Mouse (Mus musculus) thymus, adult 2 months (tissue): ENCODE results near the gene Crip1. TPM values are rescaled to one million over a fixed set of nuclear protein-coding genes. Genes with fewer than 3 reads are reported as not detected.

Experiments used
- DNase-seq: peaks from one replicate; pipeline ENCODE4 v3.0.0; 2021
- H3K27ac ChIP-seq: fragments of 200-500 bp; 2 replicates; pipeline ENCODE4 v1.5.1; 2012; ENCODE audit warnings: low read length, control low read depth; ENCODE audit not compliant: control insufficient read depth, insufficient read depth
- H3K27me3 ChIP-seq: fragments of 200-500 bp; 2 replicates; pipeline ENCODE4 v1.6.1; 2012; ENCODE audit warnings: mild to moderate bottlenecking, low read length, moderate library complexity, mixed read lengths; ENCODE audit not compliant: control insufficient read depth, insufficient read depth
- H3K36me3 ChIP-seq: fragments of 200-500 bp; 2 replicates; pipeline ENCODE4 v1.6.1; 2012; ENCODE audit warnings: mild to moderate bottlenecking, low read length, moderate library complexity; ENCODE audit not compliant: control insufficient read depth, insufficient read depth
- H3K4me1 ChIP-seq: fragments of 200-500 bp; replicated peaks from 2 replicates; pipeline ENCODE4 v1.6.1; 2012; ENCODE audit warnings: low read length; ENCODE audit not compliant: control insufficient read depth, insufficient read depth
- H3K4me3 ChIP-seq: fragments of 200-500 bp; 2 replicates; pipeline ENCODE4 v1.5.1; 2012; ENCODE audit warnings: mild to moderate bottlenecking, low read length, control low read depth, moderate library complexity; ENCODE audit not compliant: control insufficient read depth, insufficient read depth
- CTCF ChIP-seq: fragments of 200-500 bp; IDR thresholded peaks from 2 replicates; pipeline ENCODE4 v1.5.1; 2012; ENCODE audit warnings: mild to moderate bottlenecking, control low read depth, low read length, moderate library complexity, borderline replicate concordance; ENCODE audit not compliant: control insufficient read depth, poor library complexity, insufficient read depth; ENCODE audit errors: extremely low read depth
- POLR2A ChIP-seq: fragments of 200-500 bp; IDR thresholded peaks from 2 replicates; pipeline ENCODE4 v1.6.1; 2012; ENCODE audit warnings: mild to moderate bottlenecking, low read length, control low read depth, moderate library complexity; ENCODE audit not compliant: control insufficient read depth, poor library complexity, insufficient read depth; ENCODE audit errors: extremely low read depth
- WGBS: fragments of 180-500 bp; shearing (Covaris S2); methylation state at CpG from one replicate; pipeline ENCODE4 v1.1.7; 2018; 5-methylcytosine and 5-hydroxymethylcytosine counted together
- polyA plus RNA-seq: library from polyadenylated mRNA; depleted of rRNA; stranded (reverse); fragments of >200 nt; gene quantifications from 2 replicates; pipeline ENCODE4 v1.2.3, GENCODE M21; 2012

Crip1 gene
- polyA plus RNA-seq, 1 experiment: 1,218 TPM

- TF ChIP-seq POLR2A: no peak
- no peak for TF ChIP-seq CTCF
- Histone ChIP-seq H3K27ac (no peak overlapping the region), H3K4me1 (peaks cover 15% of the 10 kb centered on the region), H3K4me3 (no peak overlapping the region), H3K27me3 (no peaks in the 10 kb centered on the region), H3K36me3 (no peaks in the 10 kb centered on the region)
- no peak for DNase-seq
- WGBS: 89% methylated on average over 4 of the region's 4 CpGs
Measured at GRCm38 (mm10) chr12:113181020-113181419, 34.9 kb downstream of the Crip1 start.

- WGBS: 63% methylated on average over 5 of the region's 5 CpGs
- TF ChIP-seq POLR2A: no peak
- no peak overlapping the region for H3K4me3 ChIP-seq
- H3K27ac ChIP-seq: no peak overlapping the region; the same call in 1 of the 2 replicates
- no peaks in the 10 kb centered on the region for H3K27me3 ChIP-seq
- no peaks in the 10 kb centered on the region for H3K36me3 ChIP-seq
- no peak for DNase-seq
- peaks cover 35% of the 10 kb centered on the region for H3K4me1 ChIP-seq
Measured at GRCm38 (mm10) chr12:113184945-113185344, 38.8 kb downstream of the Crip1 start.

GRCm38 (mm10) chr12:113185442-113186291 lies 39.6 kb downstream of the Crip1 start, which contains the start of gene Tmem121:
Gene Tmem121, plus strand, starts transcription at chr12:113185930.
- Histone ChIP-seq H3K4me3 (peak within 1 kb of the TSS; percentile 53), H3K4me1 (peaks cover 35% of the 10 kb centered on the region), H3K27me3 (no peaks in the 10 kb centered on the region), H3K36me3 (no peaks in the 10 kb centered on the region), H3K27ac (no peak within 1 kb of the TSS; the same call in 1 of the 2 replicates)
- TF ChIP-seq POLR2A: no peak
- WGBS: 7% methylated on average over 62 of the region's 63 CpGs
- no peak for DNase-seq

- H3K36me3 ChIP-seq: no peaks in the 10 kb centered on the region
Measured at GRCm38 (mm10) chr12:113186326-113187010, 40.4 kb downstream of the Crip1 start.

GRCm38 (mm10) chr12:113187011-113187375 lies 40.9 kb downstream of the Crip1 start:
- Histone ChIP-seq H3K27me3 (no peaks in the 10 kb centered on the region), H3K4me3 (no peak overlapping the region), H3K36me3 (no peaks in the 10 kb centered on the region), H3K4me1 (peaks cover 35% of the 10 kb centered on the region), H3K27ac (no peak overlapping the region)
- no peak for DNase-seq
- TF ChIP-seq POLR2A: no peak
- TF ChIP-seq CTCF: no peak
- 15% methylated on average over 4 of the region's 4 CpGs for WGBS

More at GRCm38 (mm10) chr12:113186326-113187010, 40.4 kb downstream of the Crip1 start:
- Histone ChIP-seq H3K27ac (no peak overlapping the region), H3K27me3 (no peaks in the 10 kb centered on the region), H3K4me3 (peak overlapping the region; percentile 53), H3K4me1 (peaks cover 35% of the 10 kb centered on the region)
- 30% methylated on average over 12 of the region's 12 CpGs for WGBS
- DNase-seq: no peak
- TF ChIP-seq POLR2A (no peak), CTCF (no peak)

GRCm38 (mm10) chr12:113187584-113188295 lies 41.6 kb downstream of the Crip1 start:
- no peaks in the 10 kb centered on the region for H3K27me3 ChIP-seq
- TF ChIP-seq POLR2A (no peak), CTCF (peak; percentile 93)
- H3K4me1 ChIP-seq: peaks cover 35% of the 10 kb centered on the region
- no peak overlapping the region for H3K27ac ChIP-seq
- peak; percentile 91 for DNase-seq
- peak overlapping the region; percentile 21 for H3K4me3 ChIP-seq
- 38% methylated on average over 56 of the region's 56 CpGs for WGBS
- H3K36me3 ChIP-seq: no peaks in the 10 kb centered on the region
